Mouse (Mus musculus) T-helper 17 cell (primary cell): Measurements from ENCODE around the gene Hps5.

Source experiments
- in situ Hi-C, 2 experiments: fragments of 300-600 bp; cut with MboI, MseI; formaldehyde crosslinking; loops; 1 replicate in 1 of 2; 2 replicates in 1 of 2; pipeline ENCODE4 v1.15.1; 2025; ENCODE audit warnings: high pct_unique_total_duplicates in 2 of 2

The Hps5 gene

DNA sequence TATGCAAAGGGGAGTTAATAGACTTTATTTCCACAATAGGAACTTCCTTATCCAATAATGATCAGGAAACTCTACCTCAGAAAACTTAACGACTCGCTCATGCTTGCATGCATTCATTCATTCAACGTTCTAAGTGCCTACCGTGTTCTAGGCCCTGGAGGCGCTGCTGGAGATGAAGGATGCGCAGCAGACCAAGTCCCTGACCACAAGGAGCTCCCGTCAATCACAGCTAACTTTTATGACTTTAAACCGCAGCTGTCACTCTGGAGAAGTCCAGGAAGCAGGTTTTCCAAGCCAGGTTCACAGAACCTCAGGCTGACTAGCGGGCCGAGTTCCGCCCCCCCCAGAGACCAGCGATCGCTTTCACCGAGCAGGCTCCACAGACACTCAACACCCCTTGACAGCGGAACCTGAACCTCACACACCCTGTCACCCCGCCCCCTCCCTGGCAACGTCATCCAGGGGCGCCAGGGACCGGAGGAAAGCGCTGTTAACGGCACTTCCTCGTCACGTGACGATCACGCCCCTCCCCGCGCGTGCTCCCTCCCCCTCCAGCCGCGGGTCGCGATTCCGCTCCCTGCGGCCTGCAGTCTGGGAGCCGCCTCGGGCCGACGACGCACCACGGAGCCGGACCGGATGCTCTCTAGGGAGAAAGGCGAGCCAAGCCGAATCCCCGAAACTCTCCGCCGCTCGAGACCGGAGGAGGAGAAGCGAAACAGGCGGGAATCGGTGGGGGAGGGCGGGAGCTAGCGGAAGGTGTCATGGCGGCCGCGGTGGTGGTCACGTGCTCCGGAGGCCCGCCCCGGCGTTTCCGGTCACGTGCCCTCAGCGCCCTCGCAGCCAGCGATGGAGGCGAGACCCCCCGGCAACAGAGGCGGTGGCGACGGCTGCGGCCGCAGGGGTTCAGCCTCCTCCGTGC, at the start of gene Hps5, which contains the start of gene Gtf2h1:
Hps5 (minus strand) TSS at position 778 of the 919 bp plus-strand sequence.
Gtf2h1 (plus strand) TSS at position 817 of the 919 bp plus-strand sequence.
- in situ Hi-C loops, result loop anchor here (5.0 to 25.0 kb wide), 2 partner anchors 52 to 1408 kb away; partner anchors contain the start of gene Snrnp70 (in 1 of the 2)

DNA sequence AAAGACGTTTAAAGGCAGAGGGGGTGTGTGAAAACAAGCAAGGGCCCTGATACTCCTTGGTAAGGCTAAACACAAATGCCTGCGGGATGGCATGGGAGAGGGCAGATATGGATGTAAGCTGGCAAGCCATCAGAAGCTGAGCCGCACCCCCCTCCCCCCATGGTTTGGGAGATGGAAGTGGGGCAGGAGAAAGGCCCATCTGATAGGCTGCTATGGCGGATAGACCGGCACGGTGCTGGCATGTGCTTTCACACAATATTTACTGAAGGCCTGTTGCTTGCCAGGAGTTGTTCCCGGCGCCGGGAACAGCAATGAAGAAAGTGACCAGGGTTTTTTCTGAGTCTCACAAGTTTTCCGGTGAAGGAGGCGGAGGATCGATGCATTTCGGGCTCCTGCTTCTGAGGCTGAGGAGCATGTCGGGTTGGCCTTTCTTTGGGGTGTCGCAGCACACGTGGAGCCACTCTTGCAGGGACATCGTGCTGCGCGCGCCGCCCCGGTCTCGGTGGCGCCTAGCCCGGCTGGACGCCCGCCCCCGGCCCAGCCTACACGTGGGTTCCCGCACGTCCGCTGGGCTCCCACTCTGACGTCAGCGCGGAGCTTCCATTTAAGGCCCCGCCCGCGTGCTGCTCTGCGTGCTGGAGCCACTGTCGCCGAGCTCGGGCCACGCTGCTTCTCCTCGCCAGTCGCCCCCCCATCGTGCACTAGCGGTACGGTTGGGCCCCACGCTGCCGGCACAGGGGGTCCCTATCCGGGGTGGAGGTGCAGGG, 49.5 kb upstream of the Hps5 start:
- in situ Hi-C loops, result loop anchor here (5.0 to 25.0 kb wide), 3 partner anchors 48 to 1833 kb away; partner anchors contain the start of genes Rras (in 2 of the 2), Scaf1 (in 2 of the 2), Gtf2h1 (in 1 of the 2) and Hps5 (in 1 of the 2)

DNA sequence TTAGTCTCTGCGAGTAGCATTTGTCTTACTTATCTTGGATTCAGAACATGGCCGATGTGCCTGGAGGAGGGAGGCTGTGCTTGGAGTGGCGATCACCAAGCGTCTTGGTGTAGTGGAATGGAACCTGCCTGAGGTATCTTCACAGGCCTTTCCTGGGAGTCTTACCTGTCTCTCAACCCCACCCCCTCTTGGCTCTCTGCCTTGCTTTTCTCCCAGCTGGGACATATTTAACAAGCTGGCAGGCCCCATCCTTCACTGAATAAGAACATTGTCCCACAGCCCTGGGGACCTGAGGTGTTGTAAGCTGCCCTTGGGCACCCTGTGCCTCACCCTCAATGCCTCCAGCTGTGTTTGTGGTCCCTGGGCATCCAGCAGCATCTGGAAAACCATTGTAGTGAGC, 47.7 kb upstream of the Hps5 start:
- in situ Hi-C loops, result loop anchor here (25.0 kb wide), 1 partner anchor 1831 kb away; the partner anchor contains the start of genes Rras (in 2 of the 2) and Scaf1 (in 2 of the 2)

DNA sequence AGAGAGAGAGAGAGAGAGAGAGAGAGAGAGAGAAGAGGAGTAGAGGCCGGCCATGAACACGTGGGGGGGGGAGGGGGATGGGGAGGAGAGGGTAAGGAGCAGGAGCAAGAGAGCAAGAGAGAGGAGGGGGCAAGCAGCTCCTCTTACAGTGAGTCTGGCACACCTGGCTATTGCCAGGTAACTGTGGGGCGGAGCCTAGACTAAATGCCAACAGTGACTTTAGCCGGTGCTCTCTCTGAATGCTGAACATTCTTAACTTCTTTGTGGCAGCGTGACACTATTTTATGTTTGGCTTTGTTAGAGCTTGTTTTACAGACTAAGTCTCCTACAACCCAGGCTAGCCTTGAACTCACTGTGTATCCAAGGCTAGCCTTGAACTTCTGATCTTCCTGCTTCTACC, 46.4 kb upstream of the Hps5 start:
- in situ Hi-C loops, result loop anchor here (25.0 kb wide), 1 partner anchor 1830 kb away; the partner anchor contains the start of genes Rras (in 2 of the 2) and Scaf1 (in 2 of the 2)

DNA sequence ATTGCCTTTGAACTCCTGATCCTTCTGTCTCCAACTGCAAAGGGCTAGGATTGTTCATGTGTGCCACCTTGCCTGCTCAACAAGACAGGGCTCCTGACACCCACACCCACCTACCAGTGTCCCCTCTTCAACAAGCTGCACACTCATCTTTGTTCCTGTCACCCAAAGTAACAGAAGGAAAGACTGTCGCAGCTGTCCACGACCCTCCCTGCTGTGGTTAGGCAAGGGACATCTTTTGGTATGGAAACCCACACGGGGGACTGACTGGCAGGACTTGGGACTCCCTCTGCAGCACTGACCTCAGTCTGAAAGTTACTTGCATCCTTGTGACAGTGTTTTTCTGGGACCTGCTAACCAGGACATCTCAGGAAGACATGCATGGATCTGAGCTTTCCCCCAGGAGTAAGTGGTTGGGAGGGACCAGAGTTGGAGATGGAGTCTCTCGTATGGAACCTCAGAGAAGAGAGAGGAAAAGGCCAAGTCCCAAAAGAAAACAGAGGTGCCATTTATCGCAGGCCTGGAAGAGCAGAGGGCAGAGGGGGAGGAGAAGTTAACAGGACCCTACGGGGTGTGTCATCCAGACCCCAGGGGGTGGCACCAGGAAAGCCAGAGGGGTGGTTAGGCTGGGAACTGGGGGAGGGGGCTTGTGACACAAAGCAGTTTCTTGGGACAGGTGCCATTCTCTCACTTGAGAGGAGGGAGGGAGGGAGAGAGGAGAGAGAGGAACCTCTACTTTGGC, 45.1 kb upstream of the Hps5 start, which contains the start of gene Ldha:
Ldha (plus strand) TSS at position 689 of the 739 bp plus-strand sequence.
- in situ Hi-C loops, result loop anchor here (25.0 kb wide), 1 partner anchor 1829 kb away; the partner anchor contains the start of genes Rras (in 2 of the 2) and Scaf1 (in 2 of the 2)

DNA sequence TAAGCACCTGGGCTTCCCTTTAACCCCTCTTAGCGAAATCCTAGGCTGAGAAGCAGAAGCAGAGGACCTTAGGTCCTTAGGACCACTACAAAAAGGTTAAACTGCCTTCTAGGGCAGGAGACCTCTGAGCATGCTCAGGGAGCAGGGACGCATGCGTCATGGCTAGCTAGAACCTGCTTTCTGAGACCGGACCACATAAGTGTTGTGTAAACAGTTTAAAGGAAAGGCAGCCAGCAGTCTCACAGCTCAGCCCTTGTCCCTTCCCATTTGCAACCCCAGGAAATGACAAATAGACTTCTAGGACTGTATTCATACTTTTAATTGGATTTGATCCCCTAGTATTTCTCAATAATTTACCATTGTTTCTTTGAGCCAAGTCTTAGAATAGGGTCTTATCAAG, 44.5 kb upstream of the Hps5 start:
- in situ Hi-C loops, result loop anchor here (25.0 kb wide), 1 partner anchor 1828 kb away; the partner anchor contains the start of genes Rras (in 2 of the 2) and Scaf1 (in 2 of the 2)

DNA sequence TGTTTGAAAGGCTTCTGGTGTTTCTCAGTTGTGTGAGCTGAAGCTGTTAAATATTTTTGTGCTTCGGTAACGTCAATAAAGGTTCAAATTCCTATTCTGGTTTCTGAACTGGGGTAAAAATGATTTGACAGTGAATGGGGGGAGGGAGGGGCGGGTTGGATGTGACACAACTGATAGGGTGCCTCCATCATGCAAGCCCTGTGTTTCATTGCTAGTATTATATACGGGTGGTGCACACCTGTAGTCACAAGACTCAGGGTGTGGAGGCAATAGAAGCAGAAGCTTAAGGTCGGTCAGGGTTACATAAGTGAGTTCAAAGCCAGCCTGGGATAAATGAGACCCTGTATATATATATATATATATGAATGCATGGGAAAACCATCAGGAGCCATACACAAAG, 44.0 kb upstream of the Hps5 start:
- in situ Hi-C loops, result loop anchor here (25.0 kb wide), 1 partner anchor 1828 kb away; the partner anchor contains the start of genes Rras (in 2 of the 2) and Scaf1 (in 2 of the 2)

DNA sequence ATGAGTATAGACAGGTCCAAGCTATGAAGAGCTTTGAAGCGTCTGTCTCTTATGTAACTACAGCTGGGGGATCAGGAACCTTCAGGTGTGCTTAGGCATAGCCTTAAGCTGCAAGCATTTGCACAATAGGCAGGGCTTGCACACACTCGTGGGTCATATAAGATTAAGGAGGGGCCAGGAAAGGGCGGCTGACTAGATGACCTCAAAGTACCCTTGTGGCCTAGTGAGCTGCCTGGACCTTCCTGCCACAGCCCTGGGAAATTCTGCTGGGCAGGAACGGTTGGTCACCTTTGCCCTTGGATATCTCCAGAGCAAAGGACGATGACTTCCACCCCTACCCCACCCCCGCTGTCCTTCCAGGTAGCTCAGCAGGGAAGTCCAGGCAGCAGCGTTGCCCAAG, 43.6 kb upstream of the Hps5 start:
- in situ Hi-C loops, result loop anchor here (25.0 kb wide), 1 partner anchor 1827 kb away; the partner anchor contains the start of genes Rras (in 2 of the 2) and Scaf1 (in 2 of the 2)

DNA sequence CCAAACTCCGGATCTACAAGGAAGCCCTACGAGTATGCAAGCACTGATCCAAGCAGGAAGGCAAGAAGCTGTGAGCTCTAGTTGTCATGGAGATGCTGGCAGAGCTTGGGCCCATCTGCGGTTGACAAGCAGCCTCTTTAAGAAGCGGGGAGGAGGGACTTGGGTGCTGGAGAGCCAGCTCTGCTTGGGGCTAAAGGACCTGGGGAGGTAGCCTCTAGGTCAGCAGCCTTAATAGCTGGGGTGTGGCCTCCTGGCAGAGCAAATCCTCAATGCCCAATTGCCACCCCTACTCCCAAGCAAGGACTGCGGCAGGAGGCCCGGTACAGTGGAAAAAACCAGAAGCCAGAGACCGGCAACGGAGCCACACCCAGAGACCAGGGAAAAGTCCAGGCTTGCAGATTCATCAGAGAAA, 43.0 kb upstream of the Hps5 start:
- in situ Hi-C loops, result loop anchor here (25.0 kb wide), 1 partner anchor 1827 kb away; the partner anchor contains the start of genes Rras (in 2 of the 2) and Scaf1 (in 2 of the 2)

DNA sequence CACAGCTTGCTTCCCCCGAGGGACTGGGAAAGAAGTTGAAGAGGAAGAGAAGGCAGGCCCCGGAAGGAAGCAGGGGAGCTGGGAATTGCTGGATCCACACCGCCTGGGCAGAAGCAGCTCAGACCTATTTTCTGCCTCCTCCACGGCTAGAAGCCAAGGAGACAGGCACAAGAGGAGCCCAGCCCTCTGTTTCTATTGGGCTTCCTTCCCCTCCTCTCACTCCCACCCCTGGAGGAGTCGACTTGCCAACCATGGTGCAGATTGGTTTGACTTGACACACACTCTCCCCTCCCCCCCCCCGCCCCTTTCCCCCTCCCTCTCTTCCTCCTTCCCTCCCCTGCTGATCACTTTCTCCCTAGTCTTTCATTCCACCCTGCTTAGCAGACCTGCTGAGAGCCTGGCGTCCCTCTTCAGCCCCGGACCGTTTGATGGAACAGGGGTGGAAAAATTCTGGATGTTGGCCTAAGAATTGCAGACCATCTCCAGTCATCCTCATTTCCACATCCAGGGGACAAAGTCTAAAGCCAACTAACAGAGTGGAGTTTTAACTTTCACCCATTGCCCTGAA, 42.3 kb upstream of the Hps5 start:
- in situ Hi-C loops, result loop anchor here (25.0 kb wide), 1 partner anchor 1826 kb away; the partner anchor contains the start of genes Rras (in 2 of the 2) and Scaf1 (in 2 of the 2)

DNA sequence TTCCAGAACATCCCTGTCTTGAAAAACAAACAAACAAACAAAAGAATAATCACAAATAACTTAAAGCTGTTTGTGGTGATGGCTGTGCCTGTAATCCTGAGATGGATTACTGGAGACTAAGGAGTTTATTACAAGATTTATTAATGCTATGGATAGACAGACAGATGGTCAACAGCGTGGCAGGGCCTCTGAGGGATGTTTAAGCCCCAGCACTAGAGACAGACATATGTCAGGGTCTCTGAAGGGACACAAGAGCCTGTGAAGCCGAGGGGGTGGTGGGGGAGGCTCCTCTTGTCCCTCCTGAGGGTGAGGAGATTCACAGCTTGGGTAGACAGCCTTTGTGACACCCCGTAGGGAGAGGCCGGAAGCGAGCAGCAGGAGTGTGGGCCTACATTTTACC, 41.2 kb upstream of the Hps5 start:
- in situ Hi-C loops, result loop anchor here (25.0 kb wide), 1 partner anchor 1825 kb away; the partner anchor contains the start of genes Rras (in 2 of the 2) and Scaf1 (in 2 of the 2)

DNA sequence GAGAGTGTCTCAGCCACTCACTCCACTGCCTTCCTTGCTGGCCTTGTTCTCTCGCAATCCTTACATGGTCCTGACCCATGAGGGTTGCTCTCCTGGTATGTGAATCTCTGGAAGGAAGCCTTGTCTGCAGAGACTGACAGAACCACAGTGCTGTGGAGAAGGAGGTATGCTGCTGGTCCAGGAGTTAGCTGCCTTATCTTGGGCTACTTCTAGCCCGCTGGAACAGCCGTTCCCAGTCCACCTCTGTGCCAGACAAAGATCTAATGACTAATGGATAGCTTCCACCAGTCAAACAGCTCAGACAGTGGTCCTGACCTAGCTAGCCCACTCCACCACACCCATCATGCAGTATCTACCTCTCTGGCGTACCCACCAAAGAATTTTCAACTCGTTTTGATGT, 40.5 kb upstream of the Hps5 start:
- in situ Hi-C loops, result loop anchor here (25.0 kb wide), 1 partner anchor 1824 kb away; the partner anchor contains the start of genes Rras (in 2 of the 2) and Scaf1 (in 2 of the 2)

DNA sequence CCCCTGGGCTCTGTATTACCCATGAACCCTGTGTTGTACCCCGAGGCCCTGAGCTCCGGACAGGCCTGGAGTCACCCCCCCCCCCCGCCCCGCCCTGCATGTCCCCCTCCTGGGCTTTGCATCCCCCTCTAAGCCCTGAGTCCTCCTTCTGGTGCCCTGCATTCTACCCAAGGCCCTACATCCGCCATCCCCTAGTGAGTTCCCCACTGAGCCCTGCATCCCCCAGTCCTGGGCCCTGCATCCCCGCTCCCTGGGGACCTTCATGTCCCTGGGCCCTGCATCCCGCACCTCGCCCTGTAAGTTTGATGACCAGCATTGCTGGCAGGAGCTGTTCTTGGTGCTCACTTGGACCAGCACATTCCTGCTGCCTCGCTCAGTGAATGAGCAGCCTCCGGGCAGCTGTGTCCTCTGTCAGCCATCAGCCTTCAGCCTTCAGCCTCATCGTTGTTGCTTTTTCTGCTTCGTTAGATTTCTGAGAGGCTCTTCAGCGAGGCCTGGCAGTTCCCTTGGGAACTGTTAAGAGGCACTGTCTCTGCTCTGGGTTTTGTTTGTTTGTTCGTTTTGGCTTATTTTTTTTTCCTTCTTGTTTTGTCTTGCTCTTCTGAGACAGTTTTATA, 39.2 kb upstream of the Hps5 start:
- in situ Hi-C loops, result loop anchor here (25.0 kb wide), 1 partner anchor 1823 kb away; the partner anchor contains the start of genes Rras (in 2 of the 2) and Scaf1 (in 2 of the 2)

DNA sequence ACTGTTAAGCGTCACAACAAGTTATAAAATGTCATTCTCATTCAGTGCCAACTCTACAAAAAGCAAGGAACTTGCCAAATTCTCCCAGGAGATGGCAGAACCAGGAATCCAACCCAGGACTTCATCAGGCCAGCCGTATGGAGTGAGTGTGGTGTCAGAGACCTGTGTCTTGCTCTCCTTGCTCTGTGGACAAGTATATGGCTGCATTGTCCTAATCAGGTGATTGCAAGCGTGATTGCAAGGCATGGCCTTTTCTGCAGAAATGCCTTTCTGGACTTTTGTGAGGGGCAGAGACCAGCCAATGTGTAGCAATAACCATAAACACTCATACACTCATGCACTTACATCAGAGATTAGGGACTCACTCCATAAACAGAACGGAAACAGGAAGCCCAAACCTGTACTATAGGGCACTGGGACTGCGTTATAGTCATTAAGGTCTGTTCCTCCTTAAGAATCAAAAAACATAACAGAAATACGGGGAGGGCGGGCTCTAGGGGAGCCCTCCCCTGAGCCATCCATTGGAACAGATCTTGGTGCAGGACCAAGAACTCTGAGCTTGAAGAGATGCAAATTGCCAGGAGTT, 37.9 kb upstream of the Hps5 start:
- in situ Hi-C loops, result loop anchor here (25.0 kb wide), 1 partner anchor 1821 kb away; the partner anchor contains the start of genes Rras (in 2 of the 2) and Scaf1 (in 2 of the 2)

DNA sequence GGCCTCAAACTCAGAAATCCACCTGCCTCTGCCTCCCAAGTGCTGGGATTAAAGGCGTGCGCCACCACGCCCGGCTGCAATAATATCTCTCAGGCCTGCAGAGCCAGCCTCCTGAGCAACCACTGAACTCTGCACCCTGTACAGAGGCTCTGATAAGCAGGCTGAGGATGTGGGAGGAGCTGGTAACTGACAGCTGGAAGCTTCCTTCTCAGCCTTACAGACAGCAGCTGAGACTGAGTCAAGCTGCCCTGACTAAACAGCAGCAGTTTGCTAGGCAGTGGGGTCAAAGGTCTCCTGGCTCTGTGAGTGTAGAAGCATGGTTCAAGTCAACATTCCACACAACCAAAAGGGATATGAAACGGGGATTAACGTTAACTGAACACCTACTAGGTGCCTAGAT, 37.4 kb upstream of the Hps5 start:
- in situ Hi-C loops, result loop anchor here (25.0 kb wide), 1 partner anchor 1821 kb away; the partner anchor contains the start of genes Rras (in 2 of the 2) and Scaf1 (in 2 of the 2)

DNA sequence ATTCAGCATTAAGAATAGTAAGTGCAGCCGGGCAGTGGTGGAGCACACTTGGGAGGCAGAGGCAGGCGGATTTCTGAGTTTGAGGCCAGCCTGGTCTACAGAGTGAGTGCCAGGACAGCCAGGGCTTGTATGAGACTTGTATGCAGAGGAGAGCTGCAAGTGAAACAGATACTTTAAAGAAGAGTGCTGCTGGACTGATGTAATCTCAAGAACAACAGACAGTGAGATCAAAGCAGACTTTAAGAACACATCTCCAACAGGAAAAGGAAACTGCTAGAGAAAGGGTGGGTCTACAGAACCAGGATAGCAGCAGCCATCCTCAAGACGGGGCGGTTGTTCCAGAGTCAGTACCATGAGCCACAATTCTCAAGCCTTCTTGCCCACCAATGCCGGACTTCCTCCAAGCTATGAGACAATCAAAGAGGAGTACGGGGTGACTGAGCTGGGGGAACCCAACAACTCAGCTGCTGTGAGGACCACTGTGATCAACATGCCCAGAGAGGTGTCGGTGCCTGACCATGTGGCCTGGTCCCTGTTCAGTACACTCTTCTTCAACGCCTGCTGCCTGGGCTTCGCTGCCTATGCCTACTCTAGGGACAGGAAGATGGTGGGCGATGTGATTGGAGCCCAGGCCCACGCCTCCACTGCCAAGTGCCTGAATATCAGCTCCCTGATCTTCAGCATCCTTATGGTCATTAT, 36.4 kb upstream of the Hps5 start:
- in situ Hi-C loops, result loop anchor here (25.0 kb wide), 1 partner anchor 1820 kb away; the partner anchor contains the start of genes Rras (in 2 of the 2) and Scaf1 (in 2 of the 2)

DNA sequence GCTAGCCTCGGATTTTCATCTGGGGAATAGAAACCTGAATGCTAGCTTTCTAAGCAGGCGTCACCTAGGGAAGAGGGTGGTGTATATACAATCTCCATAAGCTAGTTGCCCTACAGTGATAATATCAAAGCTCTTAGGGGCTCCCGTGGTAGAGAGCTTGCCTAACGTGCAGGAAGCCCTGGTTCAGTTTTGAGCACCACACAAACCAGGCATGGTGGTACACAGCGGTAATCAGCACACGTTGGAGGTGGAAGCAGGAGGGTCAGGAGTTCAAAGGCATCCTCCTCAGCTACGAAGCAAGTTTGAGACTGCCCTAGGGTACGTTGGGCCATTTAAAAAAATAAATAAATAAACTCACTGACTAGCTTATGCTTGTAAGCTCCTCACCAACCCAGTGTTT, 35.8 kb upstream of the Hps5 start:
- in situ Hi-C loops, result loop anchor here (25.0 kb wide), 1 partner anchor 1819 kb away; the partner anchor contains the start of genes Rras (in 2 of the 2) and Scaf1 (in 2 of the 2)
